Mouse (Mus musculus): ENCODE results near the gene Nono. TPM values are rescaled to one million over a fixed set of nuclear protein-coding genes. Genes with fewer than 3 reads are reported as not detected.

The Nono gene
- polyA plus RNA-seq (2015; fragmentation: Nextera tagmentation; extraction: Ambion mirVana): 236 and 258 TPM in 2 replicates

DNA sequence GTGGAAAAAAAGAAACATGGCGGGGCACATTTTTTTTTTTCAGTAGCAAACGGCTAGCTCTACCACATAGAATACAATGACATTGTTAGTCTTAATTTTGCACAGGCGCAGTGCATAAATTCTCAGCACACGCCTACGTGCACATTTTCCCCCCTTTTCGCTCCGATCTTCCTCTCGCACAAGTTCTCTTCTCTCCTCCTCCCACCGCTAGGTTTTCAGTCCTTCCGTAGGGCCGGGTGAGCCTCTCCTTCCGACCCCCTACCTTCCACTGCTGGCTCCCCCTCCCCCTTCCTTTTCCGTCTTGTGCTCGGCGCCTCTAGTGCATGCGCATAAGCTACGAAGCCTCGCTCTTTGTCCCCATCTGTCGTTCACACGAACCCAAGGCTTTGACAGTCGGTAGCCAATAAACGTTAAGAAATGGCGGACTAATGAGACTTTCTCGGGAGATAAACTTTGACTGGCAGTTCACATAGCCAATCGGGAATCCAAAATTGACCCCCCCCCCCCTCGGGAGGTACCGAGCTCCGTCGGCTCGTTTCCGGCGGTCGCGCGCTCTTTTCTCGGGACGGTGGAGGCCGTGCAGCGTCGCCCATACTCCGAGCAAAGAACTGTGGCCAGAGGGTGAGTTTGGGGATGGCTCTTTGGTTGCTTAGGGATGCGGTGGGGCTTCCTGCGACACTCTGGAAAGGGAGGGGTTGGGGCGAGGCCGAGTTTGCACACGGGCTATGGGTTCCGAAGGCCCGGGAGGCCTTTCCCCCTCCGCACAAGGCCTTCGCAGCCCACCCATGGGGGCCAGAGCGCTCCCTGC lies at the start of gene Nono:
TSS of gene Nono (plus strand) at position 177 of the 808 bp plus-strand sequence.
- Histone ChIP-seq H3K4me3 (peak within 1 kb of the TSS; percentile 73), H3K27me3 (replicated peaks) (no peaks in the 10 kb centered on the region), H3K4me1 (peaks cover 13% of the 10 kb centered on the region), H3K36me3 (peaks cover 21% of the 10 kb centered on the region), H3K4me2 (peak within 1 kb of the TSS; percentile 70), H3K27ac (replicated peaks) (peak within 1 kb of the TSS; percentile 93), H3K9ac (peak within 1 kb of the TSS; percentile 94), H3K9me3 (no peaks in the 10 kb centered on the region)
- WGBS: 12% methylated on average over 50 of the region's 51 CpGs
- peak; percentile 85 for ATAC-seq (ENCODE audit: extremely low read depth, insufficient number of reproducible peaks, low FRiP score, low TSS enrichment)

DNA sequence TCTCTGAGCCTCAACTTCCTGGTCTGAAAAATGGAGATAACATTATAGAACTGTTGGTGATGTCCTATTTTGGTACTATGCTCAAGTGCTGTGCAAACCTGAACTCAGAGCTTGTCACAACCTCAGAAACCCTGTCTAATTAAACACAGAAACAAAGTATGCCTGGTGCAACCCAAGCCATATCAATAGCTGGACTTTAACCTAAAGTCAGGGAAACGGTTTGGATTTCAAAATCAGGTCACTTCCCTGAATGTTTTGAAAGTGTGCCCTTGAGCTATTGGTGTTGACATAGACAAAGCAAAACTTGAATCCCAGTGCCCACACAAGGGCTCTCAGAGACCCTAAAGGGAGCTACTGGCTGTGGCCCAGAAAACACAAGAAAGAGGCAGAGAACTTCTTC lies 49.4 kb upstream of the Nono start:
- ATAC-seq (ENCODE audit: extremely low read depth, insufficient number of reproducible peaks, low FRiP score, low TSS enrichment): no peak
- no peak overlapping the region for H3K4me3 ChIP-seq
- H3K9ac ChIP-seq: no peak overlapping the region
- no peaks in the 10 kb centered on the region for H3K9me3 ChIP-seq
- no peak overlapping the region for H3K4me2 ChIP-seq
- peaks cover 66% of the 10 kb centered on the region for H3K27me3 ChIP-seq (replicated peaks)
- H3K4me1 ChIP-seq: 0 out of 2 replicates have a peak, but pooled peaks cover 10% of the 10 kb centered on the region
- WGBS: 64% methylated on average over 1 of the region's 1 CpGs
- H3K27ac ChIP-seq (replicated peaks): no peak overlapping the region
- no peaks in the 10 kb centered on the region for H3K36me3 ChIP-seq

DNA sequence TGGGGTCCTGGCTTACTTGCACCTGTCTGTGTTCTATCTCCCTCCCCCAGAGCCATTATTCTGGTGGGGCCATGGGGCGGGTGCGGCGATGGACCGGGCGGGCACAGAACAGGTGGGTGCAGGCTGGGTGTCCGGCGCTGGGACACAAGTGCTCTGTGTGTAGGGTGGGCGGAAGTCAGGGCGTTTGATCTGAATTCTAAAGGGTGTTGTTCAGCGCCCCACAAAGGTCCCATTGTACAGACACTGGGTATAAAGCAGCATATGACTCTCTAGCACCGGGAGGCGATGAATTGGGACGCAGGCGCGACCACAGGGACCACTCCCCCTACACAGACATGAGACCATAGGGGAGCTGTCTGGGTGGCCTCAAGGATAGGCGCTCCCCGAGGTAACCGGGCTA lies 45.7 kb upstream of the Nono start:
- peaks cover 82% of the 10 kb centered on the region for H3K27me3 ChIP-seq (replicated peaks)
- ATAC-seq (ENCODE audit: extremely low read depth, insufficient number of reproducible peaks, low FRiP score, low TSS enrichment): no peak
- no peak overlapping the region for H3K9ac ChIP-seq
- 0 out of 2 replicates have a peak, but pooled peaks cover 3% of the 10 kb centered on the region for H3K4me1 ChIP-seq
- no peak overlapping the region for H3K27ac ChIP-seq (replicated peaks)
- 24% methylated on average over 18 of the region's 18 CpGs for WGBS
- H3K36me3 ChIP-seq: no peaks in the 10 kb centered on the region
- no peak overlapping the region for H3K4me3 ChIP-seq
- no peaks in the 10 kb centered on the region for H3K9me3 ChIP-seq
- H3K4me2 ChIP-seq: no peak overlapping the region

DNA sequence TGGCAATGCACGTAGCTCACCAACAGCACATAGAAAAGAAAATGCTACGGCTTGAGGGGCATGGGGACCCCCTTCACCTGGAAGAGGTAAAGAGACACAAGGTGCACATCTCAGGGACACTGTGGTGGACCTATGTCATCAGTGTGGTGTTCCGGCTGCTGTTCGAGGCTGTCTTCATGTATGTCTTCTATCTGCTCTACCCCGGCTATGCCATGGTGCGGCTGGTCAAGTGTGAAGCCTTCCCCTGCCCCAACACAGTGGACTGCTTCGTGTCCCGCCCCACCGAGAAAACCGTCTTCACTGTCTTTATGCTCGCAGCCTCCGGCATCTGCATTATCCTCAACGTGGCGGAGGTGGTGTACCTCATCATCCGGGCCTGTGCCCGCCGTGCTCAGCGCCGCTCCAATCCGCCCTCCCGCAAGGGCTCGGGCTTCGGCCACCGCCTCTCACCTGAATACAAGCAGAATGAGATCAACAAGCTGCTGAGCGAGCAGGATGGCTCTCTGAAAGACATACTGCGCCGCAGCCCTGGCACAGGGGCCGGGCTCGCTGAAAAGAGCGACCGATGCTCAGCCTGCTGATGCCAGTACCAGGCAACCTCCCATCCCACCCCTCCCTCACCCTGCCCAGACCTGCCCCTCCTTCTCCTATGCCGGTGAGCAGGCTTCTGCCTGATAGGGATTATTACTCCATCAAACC lies 44.5 kb upstream of the Nono start:
- H3K4me3 ChIP-seq: peak overlapping the region; percentile 37
- WGBS: 21% methylated on average over 32 of the region's 32 CpGs
- H3K9me3 ChIP-seq: no peaks in the 10 kb centered on the region
- H3K4me2 ChIP-seq: peak overlapping the region; percentile 62
- H3K4me1 ChIP-seq: 0 out of 2 replicates have a peak, but pooled peaks cover 3% of the 10 kb centered on the region
- H3K36me3 ChIP-seq: no peaks in the 10 kb centered on the region
- H3K27ac ChIP-seq (replicated peaks): no peak overlapping the region
- peak overlapping the region; percentile 28; the same call in 1 of the 2 replicates for H3K9ac ChIP-seq
- peaks cover 82% of the 10 kb centered on the region for H3K27me3 ChIP-seq (replicated peaks)
- ATAC-seq (ENCODE audit: extremely low read depth, insufficient number of reproducible peaks, low FRiP score, low TSS enrichment): no peak

DNA sequence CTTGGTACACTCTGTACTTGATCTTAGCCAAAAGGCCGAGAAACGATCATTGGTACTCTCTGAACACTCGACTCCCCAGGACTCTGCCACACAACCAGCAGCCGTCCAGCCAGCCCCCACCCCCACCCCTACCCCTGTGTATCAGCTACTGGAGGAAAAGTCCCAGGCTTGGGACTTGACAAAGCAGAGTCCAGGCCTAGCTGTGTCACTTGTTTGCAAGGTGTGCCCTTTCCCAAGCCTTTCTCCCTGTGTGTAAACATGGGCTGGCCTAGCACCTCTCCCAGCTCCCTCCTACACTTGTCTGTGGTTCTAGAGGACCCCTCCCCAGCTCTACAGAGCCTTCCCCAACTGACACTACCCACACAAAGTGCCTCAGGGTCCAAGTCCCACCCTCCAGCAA lies 42.9 kb upstream of the Nono start:
- no peak overlapping the region for H3K4me3 ChIP-seq
- H3K27ac ChIP-seq (replicated peaks): no peak overlapping the region
- H3K27me3 ChIP-seq (replicated peaks): peaks cover 67% of the 10 kb centered on the region
- H3K4me1 ChIP-seq: 0 out of 2 replicates have a peak, but pooled peaks cover 3% of the 10 kb centered on the region
- ATAC-seq (ENCODE audit: extremely low read depth, insufficient number of reproducible peaks, low FRiP score, low TSS enrichment): no peak
- no peak overlapping the region for H3K4me2 ChIP-seq
- no peaks in the 10 kb centered on the region for H3K9me3 ChIP-seq
- WGBS: 19% methylated on average over 4 of the region's 4 CpGs
- no peak overlapping the region for H3K9ac ChIP-seq
- H3K36me3 ChIP-seq: no peaks in the 10 kb centered on the region

DNA sequence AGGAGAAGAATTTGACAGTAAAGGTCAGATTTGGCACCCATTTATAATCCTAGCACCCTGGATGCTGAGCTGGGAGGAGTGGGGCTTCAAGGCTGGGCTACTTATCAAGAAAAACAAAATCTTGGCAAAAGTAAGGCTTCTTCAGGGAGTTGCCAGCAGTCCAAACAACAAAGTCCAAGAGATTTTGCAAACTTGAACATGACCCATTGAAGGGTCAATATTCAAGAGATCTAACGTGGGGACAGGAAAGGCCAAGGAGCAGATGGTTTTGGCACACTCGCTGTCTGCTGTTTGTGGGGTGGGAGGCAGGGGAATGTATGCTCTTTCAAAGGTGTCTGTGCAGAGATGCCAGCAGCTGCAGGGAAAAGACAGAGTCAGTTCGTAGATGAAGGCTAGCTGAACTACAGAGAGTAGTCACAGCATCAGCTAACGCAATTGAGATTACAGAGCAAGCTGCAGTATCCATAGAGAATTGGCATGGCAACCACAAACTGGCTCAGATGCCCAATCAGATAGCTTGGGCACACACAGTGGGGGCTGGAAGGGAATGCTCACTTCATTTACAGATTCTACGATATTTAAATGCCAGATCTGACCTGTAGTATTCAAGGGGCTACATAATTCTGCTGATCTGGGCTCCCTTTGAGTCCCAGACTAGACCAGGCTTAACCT lies 40.1 kb upstream of the Nono start:
- Histone ChIP-seq H3K27me3 (replicated peaks) (peaks cover 49% of the 10 kb centered on the region), H3K27ac (replicated peaks) (no peak overlapping the region), H3K36me3 (no peaks in the 10 kb centered on the region), H3K4me2 (no peak overlapping the region), H3K9ac (no peak overlapping the region), H3K9me3 (no peaks in the 10 kb centered on the region), H3K4me3 (no peak overlapping the region), H3K4me1 (no peaks in the 10 kb centered on the region)
- ATAC-seq (ENCODE audit: extremely low read depth, insufficient number of reproducible peaks, low FRiP score, low TSS enrichment): no peak
- 53% methylated on average over 5 of the region's 5 CpGs for WGBS

DNA sequence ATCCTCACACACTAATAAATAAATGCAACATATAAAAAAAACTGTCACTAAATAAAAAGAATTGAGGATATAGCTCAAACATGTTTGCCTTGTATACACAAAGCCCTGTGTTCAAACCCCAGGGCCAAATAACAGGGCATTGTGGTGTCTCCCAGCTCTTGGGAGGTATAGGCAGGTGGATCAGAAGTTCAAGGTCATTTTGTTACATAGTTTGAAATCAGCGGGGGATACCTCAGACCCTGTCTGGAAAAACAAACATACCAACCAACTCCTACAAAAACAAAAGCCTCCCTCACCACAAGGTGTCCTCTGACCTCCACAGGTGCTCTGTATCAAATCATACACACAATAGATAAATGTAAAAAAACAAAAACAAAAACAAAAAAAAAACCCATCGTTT lies 34.8 kb upstream of the Nono start:
- H3K36me3 ChIP-seq: no peaks in the 10 kb centered on the region
- WGBS: 41% methylated on average over 2 of the region's 2 CpGs
- peaks cover 41% of the 10 kb centered on the region for H3K27me3 ChIP-seq (replicated peaks)
- no peaks in the 10 kb centered on the region for H3K9me3 ChIP-seq
- H3K9ac ChIP-seq: no peak overlapping the region
- no peaks in the 10 kb centered on the region for H3K4me1 ChIP-seq
- H3K4me3 ChIP-seq: no peak overlapping the region
- no peak overlapping the region for H3K27ac ChIP-seq (replicated peaks)
- no peak overlapping the region for H3K4me2 ChIP-seq
- ATAC-seq (ENCODE audit: extremely low read depth, insufficient number of reproducible peaks, low FRiP score, low TSS enrichment): no peak

DNA sequence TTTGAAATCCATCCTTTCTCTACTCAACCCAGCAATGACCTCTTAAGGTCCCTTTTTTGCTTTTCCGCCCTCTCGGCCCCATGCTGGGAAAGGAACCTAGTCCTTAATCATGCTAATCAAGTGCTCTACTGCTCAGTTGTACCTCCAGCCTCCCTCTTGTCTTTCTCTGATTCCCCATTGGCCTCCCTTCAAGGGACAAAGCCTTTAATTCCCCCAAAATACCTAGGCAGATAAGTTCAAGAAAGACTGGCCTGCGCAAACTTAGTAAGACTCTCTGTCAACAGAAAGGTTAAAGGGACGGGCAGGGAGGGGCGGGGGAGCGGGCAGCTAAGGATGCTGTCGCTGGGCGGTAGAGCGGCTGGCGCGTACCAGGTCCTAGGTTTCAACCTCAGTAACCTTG lies 32.7 kb upstream of the Nono start:
- Histone ChIP-seq H3K36me3 (no peaks in the 10 kb centered on the region), H3K9ac (no peak overlapping the region), H3K9me3 (no peaks in the 10 kb centered on the region), H3K27me3 (replicated peaks) (peaks cover 38% of the 10 kb centered on the region), H3K4me2 (peak overlapping the region; percentile 32), H3K27ac (replicated peaks) (no peak overlapping the region), H3K4me3 (no peak overlapping the region), H3K4me1 (no peaks in the 10 kb centered on the region)
- ATAC-seq (ENCODE audit: extremely low read depth, insufficient number of reproducible peaks, low FRiP score, low TSS enrichment): no peak
- 29% methylated on average over 11 of the region's 11 CpGs for WGBS

DNA sequence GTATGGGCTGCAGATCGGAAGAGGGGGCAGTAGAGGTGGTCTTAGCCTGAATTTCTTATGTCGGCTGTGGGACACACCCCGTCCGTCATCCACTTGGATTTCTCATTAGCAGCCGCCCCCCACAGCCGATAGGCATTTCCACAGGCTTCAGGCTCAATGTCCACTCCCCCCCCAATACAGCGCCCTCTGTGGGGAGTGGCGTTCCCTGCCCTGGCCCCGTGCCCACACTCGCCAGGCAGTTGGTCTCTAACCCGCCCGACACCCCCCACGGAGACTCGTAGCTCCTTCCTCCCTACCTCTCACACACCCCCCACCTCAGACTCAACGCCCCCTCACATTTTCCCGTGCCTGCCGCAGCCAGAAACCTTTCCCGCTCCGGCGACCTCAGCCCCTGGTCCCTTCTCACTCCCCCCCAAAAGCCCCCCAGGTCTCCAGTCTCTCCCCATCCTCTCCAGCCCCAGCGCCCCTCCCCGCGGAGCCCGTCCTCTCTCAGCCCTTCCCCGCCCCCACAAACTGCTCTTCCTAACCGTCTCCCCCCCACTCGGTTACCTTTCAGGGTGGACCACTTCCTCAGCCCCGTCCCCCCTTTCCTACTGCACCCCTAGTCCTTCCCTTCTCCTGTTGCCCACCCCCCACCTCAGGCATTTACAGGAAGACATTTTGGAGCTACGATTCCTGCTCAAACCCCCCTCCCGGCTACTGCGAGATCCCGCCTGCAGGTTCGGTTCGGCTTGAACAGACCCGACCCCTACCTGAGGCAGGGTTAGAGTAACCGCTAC lies 10.0 kb upstream of the Nono start:
- Histone ChIP-seq H3K27ac (replicated peaks) (peak overlapping the region; percentile 74), H3K36me3 (peaks cover 27% of the 10 kb centered on the region), H3K4me1 (peaks cover 17% of the 10 kb centered on the region), H3K9me3 (no peaks in the 10 kb centered on the region), H3K4me2 (peak overlapping the region; percentile 72), H3K27me3 (replicated peaks) (0 out of 2 replicates have a peak, but pooled peaks cover 5% of the 10 kb centered on the region), H3K9ac (peak overlapping the region; percentile 87), H3K4me3 (peak overlapping the region; percentile 67)
- ATAC-seq (ENCODE audit: extremely low read depth, insufficient number of reproducible peaks, low FRiP score, low TSS enrichment): no peak
- whole genome bisulfite sequencing: 12% methylated on average over 34 of the region's 36 CpGs

DNA sequence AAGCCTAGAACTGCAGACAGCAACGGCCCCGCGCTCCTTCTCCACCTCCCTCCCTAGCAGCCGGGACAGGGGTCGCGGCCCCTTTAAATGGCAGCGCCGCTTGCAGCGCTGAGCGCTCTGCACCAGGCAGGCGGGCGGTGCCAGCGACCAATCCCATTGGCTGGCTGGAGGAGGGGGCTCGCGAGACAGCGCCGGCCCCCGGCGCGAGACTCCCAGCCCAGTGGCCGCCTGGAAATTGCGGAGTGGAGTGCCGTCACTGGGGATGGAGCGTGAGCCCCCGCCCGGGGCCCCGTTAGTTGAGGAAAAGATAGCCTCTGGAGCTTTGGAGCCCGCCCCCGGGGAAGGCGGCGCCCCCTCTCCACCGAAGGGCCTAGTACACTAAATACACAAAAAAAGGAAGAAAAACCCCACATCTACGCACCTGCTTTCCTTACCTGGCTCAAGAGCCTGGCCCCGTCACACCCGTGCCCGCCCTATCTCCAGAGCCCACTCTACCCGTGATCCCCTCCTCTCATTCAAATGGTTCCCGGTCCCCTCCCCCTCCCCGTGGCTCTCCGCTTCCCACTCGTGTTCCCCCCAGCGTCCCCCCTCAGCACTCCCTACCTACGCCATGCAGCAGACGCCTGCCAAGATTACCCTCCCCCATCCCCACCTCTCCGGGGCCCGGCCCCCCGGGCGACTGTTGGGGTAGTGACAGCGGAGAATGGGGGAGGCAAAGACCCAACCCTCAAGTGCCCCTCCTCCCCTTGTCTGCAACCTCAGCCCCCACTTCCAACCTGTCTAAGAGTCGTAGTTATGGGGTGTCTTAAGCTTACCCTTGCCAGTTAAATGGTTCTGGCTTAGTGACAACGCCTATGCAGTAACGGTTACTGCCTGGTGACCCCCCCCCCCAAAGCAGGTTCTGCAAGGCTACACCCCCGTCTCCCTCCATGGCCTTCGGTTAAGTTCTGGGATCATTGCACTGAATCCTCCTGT lies 9.1 kb upstream of the Nono start:
- Histone ChIP-seq H3K4me1 (peaks cover 17% of the 10 kb centered on the region), H3K27me3 (replicated peaks) (0 out of 2 replicates have a peak, but pooled peaks cover 5% of the 10 kb centered on the region), H3K4me3 (peak overlapping the region; percentile 67), H3K9ac (peak overlapping the region; percentile 87), H3K27ac (replicated peaks) (peak overlapping the region; percentile 82), H3K9me3 (no peaks in the 10 kb centered on the region), H3K36me3 (peaks cover 18% of the 10 kb centered on the region), H3K4me2 (peak overlapping the region; percentile 72)
- 16% methylated on average over 52 of the region's 54 CpGs for WGBS
- ATAC-seq (ENCODE audit: extremely low read depth, insufficient number of reproducible peaks, low FRiP score, low TSS enrichment): peak; percentile 79

Data from heart, embryonic 13.5 days (tissue).